Mouse (Mus musculus): ENCODE data around the gene Misp. TPM values are rescaled to one million over a fixed set of nuclear protein-coding genes. Genes with fewer than 3 reads are reported as not detected.

Gene Misp
- polyA plus RNA-seq, 1 experiment = not detected

DNA sequence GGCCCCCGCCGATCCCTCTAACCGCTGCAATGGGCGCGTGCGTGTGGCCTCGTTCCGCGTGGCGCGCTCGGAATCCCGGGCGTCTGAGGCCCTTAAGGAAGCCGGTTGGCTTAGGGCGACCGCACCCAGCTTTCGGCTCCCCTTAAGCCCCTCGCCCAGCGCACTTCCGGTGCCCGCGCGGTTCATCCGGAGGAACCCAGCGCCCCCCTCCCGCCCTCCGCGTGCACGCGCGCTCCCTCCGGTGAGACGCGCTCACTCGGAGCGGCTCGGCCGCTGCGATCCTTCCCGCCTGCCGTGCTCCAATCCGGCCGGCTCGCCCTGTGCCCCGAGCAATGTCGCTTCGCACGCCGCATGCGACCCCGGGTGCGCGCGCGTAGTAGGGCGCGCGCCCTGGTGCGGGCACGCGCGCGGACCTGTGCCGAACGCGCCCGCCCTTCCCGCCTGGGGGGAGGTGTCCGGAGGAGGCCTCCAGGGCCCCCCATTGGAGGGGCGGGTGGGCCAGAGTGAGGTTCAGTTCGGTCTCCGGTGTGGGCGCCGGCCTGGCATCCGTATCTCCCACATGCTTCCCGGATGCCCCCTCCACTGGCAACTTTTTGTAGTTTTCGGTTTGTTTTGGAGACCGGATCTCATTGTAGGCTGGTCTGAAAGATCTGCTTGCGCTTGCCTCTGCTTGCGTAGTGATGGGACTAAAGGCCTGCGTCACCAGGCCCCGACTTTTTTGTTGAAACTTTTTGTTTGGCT is 34.2 kb downstream of the Misp start:
- Histone ChIP-seq H3K27ac (ENCODE audit: control insufficient read depth, insufficient read depth, low read depth, low read length, poor library complexity) (peak overlapping the region; percentile 98), H3K4me1 (ENCODE audit: control insufficient read depth, insufficient read depth, low read length) (peaks cover 15% of the 10 kb centered on the region), H3K4me3 (replicated peaks; ENCODE audit: control insufficient read depth, low read depth, low read length) (peak overlapping the region; percentile 95)
- under 1% methylated on average over 83 of the region's 83 CpGs for WGBS
- no peak for TF ChIP-seq POLR2A (IDR thresholded peaks at IDR 0.05; ENCODE audit: borderline replicate concordance, control insufficient read depth, low read depth, low read length)
- no peak for TF ChIP-seq CTCF (IDR thresholded peaks at IDR 0.05; ENCODE audit: control insufficient read depth, insufficient read depth, low read length)

GRCm38 (mm10) chr10:79855558-79856184 is 34.9 kb downstream of the Misp start:
- no peak for TF ChIP-seq POLR2A (IDR thresholded peaks at IDR 0.05; ENCODE audit: borderline replicate concordance, control insufficient read depth, low read depth, low read length)
- TF ChIP-seq CTCF (IDR thresholded peaks at IDR 0.05; ENCODE audit: control insufficient read depth, insufficient read depth, low read length) = no peak
- under 1% methylated on average over 10 of the region's 10 CpGs for WGBS
- Histone ChIP-seq H3K4me1 (ENCODE audit: control insufficient read depth, insufficient read depth, low read length) (peaks cover 12% of the 10 kb centered on the region), H3K4me3 (replicated peaks; ENCODE audit: control insufficient read depth, low read depth, low read length) (peak overlapping the region; percentile 95), H3K27ac (ENCODE audit: control insufficient read depth, insufficient read depth, low read depth, low read length, poor library complexity) (peak overlapping the region; percentile 98)

DNA sequence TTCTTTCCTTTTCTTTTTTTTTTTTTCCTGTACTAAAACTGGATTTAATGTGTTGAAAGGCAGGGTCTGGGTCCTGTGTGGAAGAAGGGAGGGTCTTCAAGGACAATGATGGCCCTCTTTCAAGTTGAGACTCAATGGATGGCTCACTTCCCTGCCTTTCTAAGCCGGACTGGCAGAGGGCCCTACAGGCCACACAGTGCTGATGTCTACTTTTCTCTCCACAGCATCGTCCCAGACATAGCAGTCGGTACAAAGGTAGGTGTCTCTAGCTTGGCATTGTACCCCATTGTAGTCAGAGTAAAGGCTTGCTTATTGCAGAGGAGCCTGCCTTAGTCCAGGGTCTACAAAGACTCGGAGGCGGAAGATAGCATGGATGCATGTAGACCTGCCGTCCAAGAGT is 35.5 kb downstream of the Misp start:
- Histone ChIP-seq H3K27ac (ENCODE audit: control insufficient read depth, insufficient read depth, low read depth, low read length, poor library complexity) (peak overlapping the region; percentile 20; the same call in 1 of the 2 replicates), H3K4me1 (ENCODE audit: control insufficient read depth, insufficient read depth, low read length) (peaks cover 12% of the 10 kb centered on the region)
- WGBS = 7% methylated on average over 6 of the region's 6 CpGs

GRCm38 (mm10) chr10:79856704-79857451 is 36.1 kb downstream of the Misp start:
- peak overlapping the region; percentile 56 for H3K4me3 ChIP-seq (replicated peaks; ENCODE audit: control insufficient read depth, low read depth, low read length)
- H3K27ac ChIP-seq (ENCODE audit: control insufficient read depth, insufficient read depth, low read depth, low read length, poor library complexity) = peak overlapping the region; percentile 31
- 5% methylated on average over 7 of the region's 7 CpGs for WGBS
- H3K4me1 ChIP-seq (ENCODE audit: control insufficient read depth, insufficient read depth, low read length) = peaks cover 8% of the 10 kb centered on the region
- TF ChIP-seq CTCF (IDR thresholded peaks at IDR 0.05; ENCODE audit: control insufficient read depth, insufficient read depth, low read length) (no peak), POLR2A (IDR thresholded peaks at IDR 0.05; ENCODE audit: borderline replicate concordance, control insufficient read depth, low read depth, low read length) (no peak)

More for the DNA sequence above, 35.5 kb downstream of the Misp start:
- H3K4me3 ChIP-seq (replicated peaks; ENCODE audit: control insufficient read depth, low read depth, low read length) = peak overlapping the region; percentile 56
- TF ChIP-seq CTCF (IDR thresholded peaks at IDR 0.05; ENCODE audit: control insufficient read depth, insufficient read depth, low read length) (no peak), POLR2A (IDR thresholded peaks at IDR 0.05; ENCODE audit: borderline replicate concordance, control insufficient read depth, low read depth, low read length) (no peak)

GRCm38 (mm10) chr10:79857452-79857811 is 36.6 kb downstream of the Misp start:
- TF ChIP-seq POLR2A (IDR thresholded peaks at IDR 0.05; ENCODE audit: borderline replicate concordance, control insufficient read depth, low read depth, low read length) (no peak), CTCF (IDR thresholded peaks at IDR 0.05; ENCODE audit: control insufficient read depth, insufficient read depth, low read length) (no peak)
- 2% methylated on average over 4 of the region's 4 CpGs for WGBS
- peaks cover 8% of the 10 kb centered on the region for H3K4me1 ChIP-seq (ENCODE audit: control insufficient read depth, insufficient read depth, low read length)

GRCm38 (mm10) chr10:79857894-79858293 is 37.1 kb downstream of the Misp start:
- TF ChIP-seq CTCF (IDR thresholded peaks at IDR 0.05; ENCODE audit: control insufficient read depth, insufficient read depth, low read length) = no peak
- TF ChIP-seq POLR2A (IDR thresholded peaks at IDR 0.05; ENCODE audit: borderline replicate concordance, control insufficient read depth, low read depth, low read length) = no peak
- no peak overlapping the region for H3K4me3 ChIP-seq (replicated peaks; ENCODE audit: control insufficient read depth, low read depth, low read length)
- peaks cover 8% of the 10 kb centered on the region for H3K4me1 ChIP-seq (ENCODE audit: control insufficient read depth, insufficient read depth, low read length)
- 83% methylated on average over 2 of the region's 2 CpGs for WGBS
- no peak overlapping the region for H3K27ac ChIP-seq (ENCODE audit: control insufficient read depth, insufficient read depth, low read depth, low read length, poor library complexity)

More at GRCm38 (mm10) chr10:79857452-79857811, 36.6 kb downstream of the Misp start:
- H3K27ac ChIP-seq (ENCODE audit: control insufficient read depth, insufficient read depth, low read depth, low read length, poor library complexity) = peak overlapping the region; percentile 1; the same call in 1 of the 2 replicates
- peak overlapping the region; percentile 56 for H3K4me3 ChIP-seq (replicated peaks; ENCODE audit: control insufficient read depth, low read depth, low read length)

GRCm38 (mm10) chr10:79858416-79859074 is 37.8 kb downstream of the Misp start:
- H3K27ac ChIP-seq (ENCODE audit: control insufficient read depth, insufficient read depth, low read depth, low read length, poor library complexity) = no peak overlapping the region
- no peak overlapping the region for H3K4me3 ChIP-seq (replicated peaks; ENCODE audit: control insufficient read depth, low read depth, low read length)
- TF ChIP-seq POLR2A (IDR thresholded peaks at IDR 0.05; ENCODE audit: borderline replicate concordance, control insufficient read depth, low read depth, low read length) (no peak), CTCF (IDR thresholded peaks at IDR 0.05; ENCODE audit: control insufficient read depth, insufficient read depth, low read length) (no peak)
- WGBS = 47% methylated on average over 17 of the region's 17 CpGs
- H3K4me1 ChIP-seq (ENCODE audit: control insufficient read depth, insufficient read depth, low read length) = peaks cover 8% of the 10 kb centered on the region
